Mouse (Mus musculus) hindbrain, embryonic 10.5 days (tissue): ENCODE data around the gene Mum1. TPM values are rescaled to one million over a fixed set of nuclear protein-coding genes. Genes with fewer than 3 reads are reported as not detected.
A peak's percentile ranks its signal among the peaks of the same experiment; 100 is the strongest.
"Not testable (repeated sequence)": the region's sequence is repeated elsewhere in the genome, so short reads cannot be mapped to it uniquely, and the experiment has no call there.

Experiments
- DNase-seq: peaks from one replicate; pipeline ENCODE4 v3.0.0-alpha.2; 2017; ENCODE audit warnings: low spot score
- H3K27ac ChIP-seq: fragments of 300-500 bp; sonication (generic); 2 replicates; pipeline ENCODE4 v1.5.1; 2016; ENCODE audit warnings: mild to moderate bottlenecking, moderate library complexity
- H3K27me3 ChIP-seq: fragments of 300-500 bp; sonication (generic); 2 replicates; pipeline ENCODE4 v1.6.1; 2016; ENCODE audit warnings: mild to moderate bottlenecking; ENCODE audit not compliant: poor library complexity, insufficient read depth, severe bottlenecking
- H3K36me3 ChIP-seq: fragments of 300-500 bp; sonication (generic); 2 replicates; pipeline ENCODE4 v1.6.1; 2016; ENCODE audit warnings: mild to moderate bottlenecking, moderate library complexity
- H3K4me1 ChIP-seq: fragments of 300-500 bp; sonication (generic); replicated peaks from 2 replicates; pipeline ENCODE4 v1.6.1; 2016; ENCODE audit warnings: mild to moderate bottlenecking
- H3K4me3 ChIP-seq: fragments of 300-500 bp; sonication (generic); 2 replicates; pipeline ENCODE4 v1.5.1; 2016; ENCODE audit warnings: mild to moderate bottlenecking, moderate library complexity
- H3K9me3 ChIP-seq: fragments of 300-500 bp; sonication (generic); 2 replicates; pipeline ENCODE4 v1.6.1; 2016; ENCODE audit warnings: mild to moderate bottlenecking, moderate library complexity
- WGBS: fragments of 180-500 bp; shearing (Covaris S2); methylation state at CpG from one replicate; pipeline ENCODE4 v1.1.7; 2016; 5-methylcytosine and 5-hydroxymethylcytosine counted together
- polyA plus RNA-seq: library from polyadenylated mRNA; unstranded; fragments of >200 nt; fragmentation: Nextera tagmentation; extraction: Ambion mirVana; gene quantifications from 2 replicates; pipeline ENCODE4 v1.2.1, GENCODE M21; 2016

Mum1 gene
- polyA plus RNA-seq, 1 experiment from 2014 or later, result 63.6 TPM

GRCm38 (mm10) chr10:80215048-80215772 is 11.0 kb upstream of the Mum1 start:
- WGBS, result 14% methylated on average over 16 of the region's 16 CpGs
- peaks cover 18% of the 10 kb centered on the region for H3K4me1 ChIP-seq
- no peaks in the 10 kb centered on the region for H3K9me3 ChIP-seq
- DNase-seq, result no peak
- peak overlapping the region; percentile 76 for H3K27ac ChIP-seq
- H3K4me3 ChIP-seq, result no peak overlapping the region
- no peaks in the 10 kb centered on the region for H3K36me3 ChIP-seq
- H3K27me3 ChIP-seq, result peaks cover 9% of the 10 kb centered on the region; the same call in 1 of the 2 replicates

GRCm38 (mm10) chr10:80220676-80221075 is 5.6 kb upstream of the Mum1 start:
- H3K9me3 ChIP-seq, result no peaks in the 10 kb centered on the region
- H3K27ac ChIP-seq, result peak overlapping the region; percentile 36; the same call in 1 of the 2 replicates
- 27% methylated on average over 9 of the region's 9 CpGs for WGBS
- no peaks in the 10 kb centered on the region for H3K36me3 ChIP-seq
- no peak overlapping the region; the same call in 1 of the 2 replicates for H3K4me3 ChIP-seq
- no peak for DNase-seq
- H3K27me3 ChIP-seq, result peaks cover 4% of the 10 kb centered on the region; the same call in 1 of the 2 replicates
- H3K4me1 ChIP-seq, result peaks cover 33% of the 10 kb centered on the region

- DNase-seq, H3K27me3 ChIP-seq, H3K27ac ChIP-seq, H3K4me3 ChIP-seq, H3K36me3 ChIP-seq, H3K9me3 ChIP-seq: not testable (repeated sequence)
- WGBS, result 92% methylated on average over 2 of the region's 2 CpGs
- H3K4me1 ChIP-seq, result peaks cover 53% of the 10 kb centered on the region
Observed at GRCm38 (mm10) chr10:80223137-80223536, 3.1 kb upstream of the Mum1 start.

- H3K4me1 ChIP-seq, result peaks cover 71% of the 10 kb centered on the region
- no peaks in the 10 kb centered on the region for H3K27me3 ChIP-seq
- H3K9me3 ChIP-seq, result no peaks in the 10 kb centered on the region
- WGBS, result under 1% methylated on average over 14 of the region's 14 CpGs
- H3K27ac ChIP-seq, result peak overlapping the region; percentile 99
- peak overlapping the region; percentile 88 for H3K4me3 ChIP-seq
- DNase-seq, result no peak
- H3K36me3 ChIP-seq, result peaks cover 27% of the 10 kb centered on the region
Observed at GRCm38 (mm10) chr10:80226071-80226415, 191 bp upstream of the Mum1 start.

GRCm38 (mm10) chr10:80227166-80227539 is 919 bp downstream of the Mum1 start:
- Histone ChIP-seq H3K4me1 (peaks cover 66% of the 10 kb centered on the region), H3K36me3 (peaks cover 37% of the 10 kb centered on the region), H3K4me3 (peak overlapping the region; percentile 88), H3K27ac (peak overlapping the region; percentile 99), H3K9me3 (no peaks in the 10 kb centered on the region), H3K27me3 (no peaks in the 10 kb centered on the region)
- DNase-seq, result no peak
- WGBS, result 12% methylated on average over 10 of the region's 10 CpGs

- Histone ChIP-seq H3K4me1 (peaks cover 75% of the 10 kb centered on the region), H3K27me3 (no peaks in the 10 kb centered on the region), H3K36me3 (peaks cover 47% of the 10 kb centered on the region), H3K27ac (peak overlapping the region; percentile 99), H3K9me3 (no peaks in the 10 kb centered on the region), H3K4me3 (peak overlapping the region; percentile 88)
- DNase-seq, result no peak
- WGBS, result 75% methylated on average over 15 of the region's 15 CpGs
Observed at GRCm38 (mm10) chr10:80227877-80228775, 1.9 kb downstream of the Mum1 start.

GRCm38 (mm10) chr10:80236145-80236825 is 10.1 kb downstream of the Mum1 start:
- 94% methylated on average over 13 of the region's 13 CpGs for WGBS
- no peaks in the 10 kb centered on the region for H3K9me3 ChIP-seq
- no peak overlapping the region for H3K4me3 ChIP-seq
- H3K27ac ChIP-seq, result no peak overlapping the region
- no peaks in the 10 kb centered on the region for H3K27me3 ChIP-seq
- peaks cover 28% of the 10 kb centered on the region for H3K4me1 ChIP-seq
- no peak for DNase-seq
- H3K36me3 ChIP-seq, result peaks cover 100% of the 10 kb centered on the region

GRCm38 (mm10) chr10:80237020-80237419 is 10.8 kb downstream of the Mum1 start:
- no peak for DNase-seq
- H3K36me3 ChIP-seq, result peaks cover 100% of the 10 kb centered on the region
- WGBS, result 93% methylated on average over 4 of the region's 4 CpGs
- H3K4me3 ChIP-seq, result no peak overlapping the region
- H3K27me3 ChIP-seq, result no peaks in the 10 kb centered on the region
- H3K27ac ChIP-seq, result no peak overlapping the region
- peaks cover 23% of the 10 kb centered on the region for H3K4me1 ChIP-seq
- no peaks in the 10 kb centered on the region for H3K9me3 ChIP-seq

GRCm38 (mm10) chr10:80238306-80238705 is 12.1 kb downstream of the Mum1 start:
- 89% methylated on average over 3 of the region's 3 CpGs for WGBS
- H3K9me3 ChIP-seq, result no peaks in the 10 kb centered on the region
- no peak overlapping the region for H3K4me3 ChIP-seq
- DNase-seq, result no peak
- H3K4me1 ChIP-seq, result peaks cover 10% of the 10 kb centered on the region
- no peaks in the 10 kb centered on the region for H3K27me3 ChIP-seq
- no peak overlapping the region for H3K27ac ChIP-seq
- H3K36me3 ChIP-seq, result peaks cover 100% of the 10 kb centered on the region

GRCm38 (mm10) chr10:80239791-80240190 is 13.6 kb downstream of the Mum1 start:
- Histone ChIP-seq H3K36me3 (peaks cover 100% of the 10 kb centered on the region), H3K27ac (no peak overlapping the region)
- WGBS, result 92% methylated on average over 6 of the region's 6 CpGs

GRCm38 (mm10) chr10:80242088-80242487 is 15.9 kb downstream of the Mum1 start:
- H3K27me3 ChIP-seq, result no peaks in the 10 kb centered on the region
- no peak overlapping the region for H3K4me3 ChIP-seq
- H3K27ac ChIP-seq, result no peak overlapping the region
- H3K9me3 ChIP-seq, result no peaks in the 10 kb centered on the region
- DNase-seq, result no peak
- H3K4me1 ChIP-seq, result peaks cover 22% of the 10 kb centered on the region
- peaks cover 77% of the 10 kb centered on the region for H3K36me3 ChIP-seq
- 89% methylated on average over 9 of the region's 9 CpGs for WGBS

More at GRCm38 (mm10) chr10:80239791-80240190, 13.6 kb downstream of the Mum1 start:
- DNase-seq, result no peak
- Histone ChIP-seq H3K4me3 (no peak overlapping the region), H3K27me3 (no peaks in the 10 kb centered on the region), H3K4me1 (peaks cover 10% of the 10 kb centered on the region), H3K9me3 (no peaks in the 10 kb centered on the region)

GRCm38 (mm10) chr10:80242607-80243006 is 16.4 kb downstream of the Mum1 start:
- Histone ChIP-seq H3K4me3 (no peak overlapping the region), H3K9me3 (no peaks in the 10 kb centered on the region), H3K36me3 (peaks cover 72% of the 10 kb centered on the region), H3K27me3 (no peaks in the 10 kb centered on the region), H3K4me1 (peaks cover 22% of the 10 kb centered on the region), H3K27ac (no peak overlapping the region)
- 91% methylated on average over 3 of the region's 3 CpGs for WGBS
- DNase-seq, result no peak
